Mouse (Mus musculus) myocyte (in vitro differentiated cells): ENCODE measurements around the gene Sh2b3.

Experiments used
- CEBPB ChIP-seq: IDR thresholded peaks from 2 replicates; pipeline ENCODE4 v1.6.1; 2011; ENCODE audit warnings: mild to moderate bottlenecking, moderate library complexity; ENCODE audit not compliant: poor library complexity, insufficient read depth, severe bottlenecking
- E2F4 ChIP-seq: IDR thresholded peaks from one replicate; pipeline ENCODE4 v1.6.1; 2011; ENCODE audit warnings: mild to moderate bottlenecking, control low read depth, moderate library complexity; ENCODE audit not compliant: insufficient read depth
- MAX ChIP-seq: IDR thresholded peaks from one replicate; pipeline ENCODE4 v1.6.1; 2011; ENCODE audit warnings: low read depth, mild to moderate bottlenecking, control low read depth
- MYOD1 ChIP-seq, 3 experiments: IDR thresholded peaks; one replicate each; pipeline ENCODE4 v1.6.1; 2011; ENCODE audit warnings: control low read depth in 2 of 3, low read depth in 2 of 3, mild to moderate bottlenecking in 2 of 3, moderate library complexity in 1 of 3; ENCODE audit not compliant: insufficient read length in 2 of 3, control insufficient read depth in 1 of 3
- MYOG ChIP-seq, 3 experiments: IDR thresholded peaks; one replicate each; pipeline ENCODE4 v1.6.1; 2011; ENCODE audit warnings: control low read depth in 2 of 3, low read depth in 2 of 3, mild to moderate bottlenecking in 2 of 3; ENCODE audit not compliant: insufficient read length in 2 of 3, control insufficient read depth in 1 of 3, insufficient read depth in 1 of 3
- POLR2A ChIP-seq: IDR thresholded peaks from one replicate; pipeline ENCODE4 v1.6.1; 2011; ENCODE audit warnings: low read depth, mild to moderate bottlenecking, control low read depth, moderate library complexity; ENCODE audit not compliant: insufficient read length
- POLR2AphosphoS2 ChIP-seq: IDR thresholded peaks from one replicate; pipeline ENCODE4 v1.6.1; 2011; ENCODE audit warnings: low read depth, control low read depth; ENCODE audit not compliant: insufficient read length
- REST ChIP-seq: IDR thresholded peaks from one replicate; pipeline ENCODE4 v1.6.1; 2011; ENCODE audit warnings: mild to moderate bottlenecking, control low read depth, moderate library complexity; ENCODE audit not compliant: insufficient read depth, insufficient read length
- SRF ChIP-seq: IDR thresholded peaks from one replicate; pipeline ENCODE4 v1.6.1; 2011; ENCODE audit warnings: low read depth; ENCODE audit not compliant: control insufficient read depth, insufficient read length
- TCF12 ChIP-seq: IDR thresholded peaks from one replicate; pipeline ENCODE4 v1.6.1; 2011; ENCODE audit warnings: mild to moderate bottlenecking, control low read depth; ENCODE audit not compliant: poor library complexity, insufficient read depth, severe bottlenecking
- TCF3 ChIP-seq: IDR thresholded peaks from one replicate; pipeline ENCODE4 v1.6.1; 2011; ENCODE audit warnings: low read depth, control low read depth; ENCODE audit not compliant: insufficient read length
- USF1 ChIP-seq: IDR thresholded peaks from one replicate; pipeline ENCODE4 v1.6.1; 2011; ENCODE audit warnings: low read depth, mild to moderate bottlenecking, control low read depth, moderate library complexity

DNA sequence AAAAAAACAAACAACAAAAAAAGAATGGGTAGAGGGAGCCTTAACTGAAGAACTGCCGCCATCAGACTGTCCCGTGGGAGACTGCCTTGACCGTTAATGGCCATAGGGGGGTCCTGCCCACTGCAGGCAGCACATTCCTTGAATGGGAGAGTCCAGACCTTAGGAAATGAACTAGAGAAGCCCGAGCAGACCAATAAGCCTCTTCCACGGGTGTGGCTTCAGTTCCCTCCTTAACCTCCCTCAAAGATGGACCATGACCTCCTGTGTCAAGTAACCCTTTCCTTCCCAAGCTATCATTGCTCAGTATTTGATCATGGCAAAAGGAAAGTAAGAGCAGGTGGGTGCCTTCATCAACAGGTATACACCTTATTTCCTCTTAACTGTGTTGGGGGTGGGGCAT is 24.5 kb upstream of the Sh2b3 start:
- no peak for TF ChIP-seq USF1
- TF ChIP-seq MYOD1 (IDR thresholded peaks at IDR 0.05; ENCODE audit: control insufficient read depth in 1 of 3, insufficient read length in 2 of 3, low read depth in 2 of 3): no peak
- TF ChIP-seq CEBPB: no peak
- TF ChIP-seq POLR2AphosphoS2: no peak
- TF ChIP-seq REST: no peak
- no peak for TF ChIP-seq POLR2A
- no peak for TF ChIP-seq E2F4
- no peak for TF ChIP-seq TCF12
- no peak for TF ChIP-seq MAX
- no peak for TF ChIP-seq MYOG (IDR thresholded peaks at IDR 0.05; ENCODE audit: control insufficient read depth in 1 of 3, insufficient read depth in 1 of 3, insufficient read length in 2 of 3, low read depth in 2 of 3)
- TF ChIP-seq SRF: no peak
- TF ChIP-seq TCF3: no peak
